Mouse (Mus musculus) G1E (cell line): Measurements from ENCODE around the gene Prdm2. TPM values are rescaled to one million over a fixed set of nuclear protein-coding genes. Genes with fewer than 3 reads are reported as not detected.

Source experiments
- ATAC-seq: 2 replicates; pipeline ENCODE4 v1.8.0; 2016; ENCODE audit warnings: mild to moderate bottlenecking; ENCODE audit not compliant: insufficient number of reproducible peaks, poor library complexity, low FRiP score, severe bottlenecking; ENCODE audit errors: extremely low read depth
- DNase-seq: peaks from one replicate; pipeline ENCODE4 v3.0.0; 2012; ENCODE audit warnings: low spot score
- H3K27me3 ChIP-seq: 2 replicates; pipeline ENCODE4 v1.6.1; 2012; ENCODE audit warnings: mild to moderate bottlenecking, low read length, inconsistent platforms; ENCODE audit not compliant: insufficient read depth
- H3K36me3 ChIP-seq: replicated peaks from 2 replicates; pipeline ENCODE3; 2012; ENCODE audit warnings: mild to moderate bottlenecking, inconsistent platforms
- H3K4me1 ChIP-seq: 2 replicates; pipeline ENCODE4 v1.6.1; 2012; ENCODE audit warnings: low read depth, low read length, inconsistent platforms, mixed read lengths; ENCODE audit not compliant: insufficient read depth
- H3K4me3 ChIP-seq: 2 replicates; pipeline ENCODE4 v1.5.1; 2012; ENCODE audit warnings: low read depth, mild to moderate bottlenecking, inconsistent platforms, low read length, moderate library complexity, mixed read lengths
- H3K9me3 ChIP-seq: replicated peaks from 2 replicates; pipeline ENCODE4 v1.6.1; 2012; ENCODE audit warnings: inconsistent platforms
- CTCF ChIP-seq: IDR thresholded peaks from 2 replicates; pipeline ENCODE4 v1.5.1; 2012; ENCODE audit warnings: low read depth, low read length, inconsistent platforms, mixed read lengths
- GATA1 ChIP-seq: IDR thresholded peaks from 2 replicates; pipeline ENCODE4 v1.6.1; 2012; ENCODE audit warnings: borderline replicate concordance, low read length, inconsistent platforms, mixed read lengths
- GATA2 ChIP-seq: IDR thresholded peaks from 2 replicates; pipeline ENCODE4 v1.6.1; 2012; ENCODE audit warnings: low read depth, low read length, inconsistent platforms, borderline replicate concordance
- POLR2AphosphoS5 ChIP-seq: IDR thresholded peaks from 2 replicates; pipeline ENCODE4 v1.6.1; 2012; ENCODE audit warnings: low read depth, low read length, inconsistent platforms; ENCODE audit not compliant: insufficient replicate concordance
- TAL1 ChIP-seq: conservative IDR thresholded peaks from 2 replicates; pipeline ENCODE4 v1.6.1; 2012; ENCODE audit warnings: low read depth, low read length, inconsistent platforms, mixed read lengths
- polyA plus RNA-seq: library from polyadenylated mRNA; stranded (reverse); fragments of >175 nt; gene quantifications from 2 replicates; pipeline ENCODE4 v1.2.3, GENCODE M21; 2012
- total RNA-seq, 2 experiments: library from RNA; stranded (forward) in 1 of 2; stranded (reverse) in 1 of 2; fragments of 200-1000 nt in 1 of 2; fragments of >200 nt in 1 of 2; fragmentation: Nextera tagmentation in 1 of 2; gene quantifications; 2 replicates each; pipeline ENCODE4 v1.2.3; 2014 to 2017

The Prdm2 gene
- total and polyA plus RNA-seq, 3 experiments, result 7.1 to 34.9 (median 9.7) TPM

DNA sequence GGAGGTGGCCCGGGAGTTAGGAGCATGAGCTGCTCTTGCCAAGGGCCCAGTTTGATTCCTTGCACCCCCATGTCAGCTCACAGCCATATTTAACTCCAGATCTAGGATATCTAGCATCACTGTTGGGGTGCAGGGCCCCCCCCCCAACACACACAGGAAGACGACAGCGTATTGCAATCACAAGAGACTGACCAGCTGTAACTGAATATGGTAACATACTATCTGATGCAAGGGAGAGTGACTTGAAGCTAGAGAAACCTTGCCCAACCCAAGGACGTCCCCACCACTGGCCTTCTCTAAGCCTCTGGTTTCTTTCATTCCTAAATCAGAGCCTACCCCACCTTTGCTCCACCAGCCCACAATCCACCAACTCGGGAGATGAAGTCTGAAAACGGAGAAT, 105.8 kb downstream of the Prdm2 start:
- Histone ChIP-seq H3K4me3 (no peak overlapping the region), H3K4me1 (peaks cover 4% of the 10 kb centered on the region), H3K9me3 (no peaks in the 10 kb centered on the region), H3K27me3 (no peaks in the 10 kb centered on the region), H3K36me3 (peaks cover 42% of the 10 kb centered on the region)
- ATAC-seq (no peak), DNase-seq (no peak)
- TF ChIP-seq GATA1, result no peak
- no peak for TF ChIP-seq POLR2AphosphoS5
- no peak for TF ChIP-seq GATA2
- TF ChIP-seq CTCF, result no peak
- TF ChIP-seq TAL1, result no peak

DNA sequence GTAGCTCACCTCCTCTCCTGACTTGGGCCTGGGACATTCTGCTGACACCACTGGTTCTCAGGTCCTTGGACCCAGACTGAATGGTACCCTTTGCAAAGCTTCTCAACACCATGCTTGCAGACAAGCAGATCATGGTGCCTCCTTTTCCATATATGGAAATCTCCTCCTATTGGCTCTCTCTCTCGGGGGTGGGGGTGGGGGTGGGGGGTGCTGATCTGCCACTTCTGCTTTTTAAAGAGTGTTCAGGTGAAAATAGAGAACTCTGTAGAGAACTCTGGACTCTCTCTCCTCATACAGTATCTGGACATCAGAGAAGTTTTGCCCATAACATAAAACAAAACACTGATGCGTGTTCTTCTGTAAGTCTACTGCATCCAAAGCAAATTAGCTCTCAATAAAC, 106.2 kb downstream of the Prdm2 start:
- H3K4me3 ChIP-seq, result no peak overlapping the region
- H3K9me3 ChIP-seq, result no peaks in the 10 kb centered on the region
- DNase-seq (peak; percentile 38), ATAC-seq (peak; percentile 31)
- TF ChIP-seq GATA1 (no peak), GATA2 (no peak), CTCF (no peak), TAL1 (no peak), POLR2AphosphoS5 (no peak)
- H3K27me3 ChIP-seq, result no peaks in the 10 kb centered on the region
- peaks cover 4% of the 10 kb centered on the region for H3K4me1 ChIP-seq
- H3K36me3 ChIP-seq, result peaks cover 38% of the 10 kb centered on the region

DNA sequence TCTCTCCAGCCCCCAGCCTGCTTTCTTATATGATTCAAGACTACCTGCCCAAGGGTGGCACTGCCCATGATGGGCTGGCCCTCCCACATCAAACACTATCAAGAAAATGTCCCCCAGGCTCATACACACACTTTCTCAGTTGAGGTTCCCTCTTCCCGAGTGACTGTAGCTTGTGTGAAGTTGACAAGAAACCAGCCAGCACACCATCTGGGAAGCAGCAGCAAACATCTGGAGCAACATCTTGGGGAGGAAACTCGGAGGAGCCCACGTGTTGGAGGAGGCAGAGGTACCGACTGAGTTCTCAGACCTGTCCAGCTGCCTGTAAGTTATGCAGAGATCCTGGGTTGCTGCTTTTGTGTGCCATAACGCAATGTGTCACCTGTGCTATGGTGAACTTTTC, 108.1 kb downstream of the Prdm2 start:
- Histone ChIP-seq H3K27me3 (no peaks in the 10 kb centered on the region), H3K4me1 (peaks cover 4% of the 10 kb centered on the region), H3K36me3 (peaks cover 21% of the 10 kb centered on the region), H3K9me3 (no peaks in the 10 kb centered on the region), H3K4me3 (no peak overlapping the region)
- TF ChIP-seq TAL1, result no peak
- no peak for TF ChIP-seq CTCF
- no peak for TF ChIP-seq POLR2AphosphoS5
- TF ChIP-seq GATA2, result no peak
- no peak for TF ChIP-seq GATA1
- DNase-seq (no peak), ATAC-seq (no peak)

DNA sequence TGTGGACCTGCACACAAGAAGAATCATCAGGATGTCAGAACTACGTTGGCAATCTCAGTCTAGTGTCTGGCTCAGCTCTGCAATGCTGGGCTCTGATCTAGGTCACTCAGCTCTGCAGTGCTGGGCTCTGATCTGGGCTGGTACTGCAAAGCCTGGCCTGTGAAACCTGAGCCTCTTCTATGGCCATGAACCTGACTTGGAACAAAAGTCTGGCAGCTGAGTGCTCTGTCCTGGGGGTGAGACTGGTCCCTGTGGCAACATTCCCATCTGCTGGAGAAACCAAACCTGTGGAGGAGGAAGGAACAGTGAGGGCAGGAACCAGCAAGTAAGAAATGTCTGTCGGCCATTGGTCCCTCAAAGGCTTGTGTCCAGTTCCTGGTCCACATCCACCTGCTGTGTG, 109.0 kb downstream of the Prdm2 start:
- H3K27me3 ChIP-seq, result no peaks in the 10 kb centered on the region
- no peak for ATAC-seq
- no peak for DNase-seq
- H3K36me3 ChIP-seq, result peaks cover 11% of the 10 kb centered on the region
- TF ChIP-seq POLR2AphosphoS5 (no peak), TAL1 (no peak), CTCF (no peak), GATA2 (no peak), GATA1 (no peak)
- no peaks in the 10 kb centered on the region for H3K9me3 ChIP-seq
- H3K4me1 ChIP-seq, result peaks cover 4% of the 10 kb centered on the region
- no peak overlapping the region for H3K4me3 ChIP-seq

DNA sequence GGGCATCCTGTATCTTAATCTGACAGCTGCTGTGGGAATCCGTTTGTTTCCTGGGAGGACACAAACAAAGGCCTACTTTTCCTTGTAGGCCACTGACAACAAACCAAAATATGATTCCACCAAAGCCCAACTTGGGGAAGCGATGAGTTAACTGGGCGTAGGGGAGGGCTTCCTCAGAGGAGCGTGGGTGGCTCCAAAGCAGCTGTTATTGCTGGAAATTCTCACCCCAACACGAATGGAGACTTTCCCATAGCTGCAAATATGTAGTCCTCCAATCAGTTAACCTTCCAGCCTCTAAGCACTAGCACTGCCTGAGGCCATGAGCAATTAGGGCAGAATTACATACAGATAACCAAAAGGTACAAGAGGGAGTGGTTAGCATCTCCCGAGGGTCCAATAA, 112.6 kb downstream of the Prdm2 start:
- H3K27me3 ChIP-seq, result no peaks in the 10 kb centered on the region
- no peak overlapping the region for H3K4me3 ChIP-seq
- DNase-seq (no peak), ATAC-seq (no peak)
- H3K36me3 ChIP-seq, result no peaks in the 10 kb centered on the region
- no peaks in the 10 kb centered on the region for H3K9me3 ChIP-seq
- TF ChIP-seq GATA2, result no peak
- TF ChIP-seq TAL1, result no peak
- no peak for TF ChIP-seq CTCF
- no peak for TF ChIP-seq GATA1
- no peak for TF ChIP-seq POLR2AphosphoS5
- no peaks in the 10 kb centered on the region for H3K4me1 ChIP-seq

DNA sequence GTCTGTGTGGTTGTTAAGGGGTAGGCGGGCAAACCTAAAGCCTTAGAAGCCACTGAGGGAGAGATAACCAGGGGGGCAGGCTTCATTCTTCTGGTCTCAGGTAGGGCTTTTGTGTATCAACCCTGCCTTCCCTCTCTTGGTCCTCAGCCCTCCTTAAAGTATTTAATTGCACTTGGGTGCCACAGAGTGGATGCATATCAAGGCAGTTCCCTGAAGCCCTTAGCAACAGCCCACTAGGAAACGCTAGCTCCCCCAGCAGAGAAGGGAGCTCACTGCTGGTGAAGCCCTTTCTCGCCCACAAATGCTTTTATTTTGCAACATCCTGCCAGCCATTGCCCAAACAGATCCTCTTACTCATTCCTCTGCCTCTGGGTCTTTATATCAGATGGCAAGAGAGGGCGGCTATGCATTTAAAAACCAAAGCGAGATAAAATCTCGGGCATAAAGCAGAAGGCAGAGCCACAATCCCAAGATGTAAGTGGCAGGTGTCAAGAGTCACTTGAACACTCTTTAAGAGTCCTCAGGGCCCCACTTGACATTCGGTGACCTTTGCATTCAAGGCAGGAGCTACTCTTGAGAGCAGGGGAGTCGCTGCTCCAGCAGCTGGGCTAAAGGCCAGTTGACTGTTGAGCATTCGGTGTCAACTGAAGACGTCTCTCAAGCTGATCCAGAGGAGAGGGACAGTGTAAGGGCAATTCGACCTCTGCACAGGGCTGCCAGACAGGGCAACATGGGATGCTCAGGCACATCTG, 113.3 kb downstream of the Prdm2 start:
- Histone ChIP-seq H3K4me3 (no peak overlapping the region), H3K27me3 (no peaks in the 10 kb centered on the region), H3K36me3 (no peaks in the 10 kb centered on the region), H3K4me1 (no peaks in the 10 kb centered on the region), H3K9me3 (peaks cover 2% of the 10 kb centered on the region; the same call in 1 of the 2 replicates)
- TF ChIP-seq GATA2 (no peak), POLR2AphosphoS5 (no peak), CTCF (no peak), GATA1 (no peak), TAL1 (no peak)
- no peak for ATAC-seq
- DNase-seq, result no peak
